Mouse (Mus musculus): ENCODE data around the gene Cd248. TPM values are rescaled to one million over a fixed set of nuclear protein-coding genes. Genes with fewer than 3 reads are reported as not detected.

Cd248 gene
- total and polyA plus RNA-seq, 2 experiments from 2014 or later: 7.8 to 24.4 TPM

GRCm38 (mm10) chr19:5060365-5061330 is 7.2 kb upstream of the Cd248 start:
- no peak for DNase-seq (ENCODE audit: low spot score)
- Histone ChIP-seq H3K4me3 (ENCODE audit: low read depth, low read length) (no peak overlapping the region), H3K4me2 (ENCODE audit: low read depth, low read length) (no peak overlapping the region), H3K9ac (replicated peaks; ENCODE audit: low read depth, low read length) (no peak overlapping the region), H3K36me3 (replicated peaks; ENCODE audit: control insufficient read depth, insufficient read depth, low read length) (no peaks in the 10 kb centered on the region), H3K27ac (ENCODE audit: low read depth) (0 out of 2 replicates have a peak overlapping the region, but pooled peaks have one; percentile 12), H3K9me3 (replicated peaks; ENCODE audit: control insufficient read depth, low read length) (no peaks in the 10 kb centered on the region), H3K27me3 (ENCODE audit: control insufficient read depth, insufficient read depth, low read length) (no peaks in the 10 kb centered on the region), H3K4me1 (ENCODE audit: control insufficient read depth, insufficient read depth) (peaks cover 16% of the 10 kb centered on the region; the same call in 1 of the 2 replicates)
- TF ChIP-seq EP300 (IDR thresholded peaks at IDR 0.05; ENCODE audit: low read depth) (no peak), CTCF (IDR thresholded peaks at IDR 0.05; ENCODE audit: low read depth) (no peak)
- WGBS: 44% methylated on average over 5 of the region's 5 CpGs
- no peak for ATAC-seq (ENCODE audit: insufficient read depth, low read depth)

- Histone ChIP-seq H3K9ac (replicated peaks; ENCODE audit: low read depth, low read length) (no peak overlapping the region), H3K27me3 (ENCODE audit: control insufficient read depth, insufficient read depth, low read length) (peaks cover 4% of the 10 kb centered on the region; the same call in 1 of the 2 replicates), H3K36me3 (replicated peaks; ENCODE audit: control insufficient read depth, insufficient read depth, low read length) (no peaks in the 10 kb centered on the region), H3K4me2 (ENCODE audit: low read depth, low read length) (no peak overlapping the region), H3K9me3 (replicated peaks; ENCODE audit: control insufficient read depth, low read length) (no peaks in the 10 kb centered on the region), H3K27ac (ENCODE audit: low read depth) (no peak overlapping the region), H3K4me1 (ENCODE audit: control insufficient read depth, insufficient read depth) (peaks cover 19% of the 10 kb centered on the region), H3K4me3 (ENCODE audit: low read depth, low read length) (no peak overlapping the region)
- ATAC-seq (ENCODE audit: insufficient read depth, low read depth): no peak
- WGBS: 75% methylated on average over 5 of the region's 5 CpGs
- no peak for DNase-seq (ENCODE audit: low spot score)
- TF ChIP-seq CTCF (IDR thresholded peaks at IDR 0.05; ENCODE audit: low read depth) (no peak), EP300 (IDR thresholded peaks at IDR 0.05; ENCODE audit: low read depth) (no peak)
Observed at GRCm38 (mm10) chr19:5062041-5062440, 5.8 kb upstream of the Cd248 start.

GRCm38 (mm10) chr19:5062446-5062845 is 5.4 kb upstream of the Cd248 start:
- Histone ChIP-seq H3K36me3 (replicated peaks; ENCODE audit: control insufficient read depth, insufficient read depth, low read length) (no peaks in the 10 kb centered on the region), H3K4me1 (ENCODE audit: control insufficient read depth, insufficient read depth) (peaks cover 24% of the 10 kb centered on the region), H3K9me3 (replicated peaks; ENCODE audit: control insufficient read depth, low read length) (no peaks in the 10 kb centered on the region), H3K9ac (replicated peaks; ENCODE audit: low read depth, low read length) (no peak overlapping the region), H3K4me2 (ENCODE audit: low read depth, low read length) (no peak overlapping the region), H3K27ac (ENCODE audit: low read depth) (no peak overlapping the region), H3K27me3 (ENCODE audit: control insufficient read depth, insufficient read depth, low read length) (peaks cover 6% of the 10 kb centered on the region; the same call in 1 of the 2 replicates), H3K4me3 (ENCODE audit: low read depth, low read length) (no peak overlapping the region)
- ATAC-seq (ENCODE audit: insufficient read depth, low read depth) (no peak), DNase-seq (ENCODE audit: low spot score) (no peak)
- TF ChIP-seq EP300 (IDR thresholded peaks at IDR 0.05; ENCODE audit: low read depth) (no peak), CTCF (IDR thresholded peaks at IDR 0.05; ENCODE audit: low read depth) (no peak)
- 58% methylated on average over 6 of the region's 6 CpGs for WGBS

GRCm38 (mm10) chr19:5065104-5065503 is 2.8 kb upstream of the Cd248 start:
- no peak for ATAC-seq (ENCODE audit: insufficient read depth, low read depth)
- no peaks in the 10 kb centered on the region for H3K36me3 ChIP-seq (replicated peaks; ENCODE audit: control insufficient read depth, insufficient read depth, low read length)
- no peak overlapping the region for H3K27ac ChIP-seq (ENCODE audit: low read depth)
- H3K4me2 ChIP-seq (ENCODE audit: low read depth, low read length): no peak overlapping the region
- peaks cover 20% of the 10 kb centered on the region for H3K4me1 ChIP-seq (ENCODE audit: control insufficient read depth, insufficient read depth)
- H3K9ac ChIP-seq (replicated peaks; ENCODE audit: low read depth, low read length): no peak overlapping the region
- 46% methylated on average over 7 of the region's 7 CpGs for WGBS
- DNase-seq (ENCODE audit: low spot score): no peak
- H3K27me3 ChIP-seq (ENCODE audit: control insufficient read depth, insufficient read depth, low read length): peaks cover 27% of the 10 kb centered on the region
- H3K4me3 ChIP-seq (ENCODE audit: low read depth, low read length): no peak overlapping the region
- no peaks in the 10 kb centered on the region for H3K9me3 ChIP-seq (replicated peaks; ENCODE audit: control insufficient read depth, low read length)
- no peak for TF ChIP-seq EP300 (IDR thresholded peaks at IDR 0.05; ENCODE audit: low read depth)
- TF ChIP-seq CTCF (IDR thresholded peaks at IDR 0.05; ENCODE audit: low read depth): no peak

- no peak for ATAC-seq (ENCODE audit: insufficient read depth, low read depth)
- H3K27me3 ChIP-seq (ENCODE audit: control insufficient read depth, insufficient read depth, low read length): peaks cover 38% of the 10 kb centered on the region
- H3K36me3 ChIP-seq (replicated peaks; ENCODE audit: control insufficient read depth, insufficient read depth, low read length): no peaks in the 10 kb centered on the region
- H3K9ac ChIP-seq (replicated peaks; ENCODE audit: low read depth, low read length): 0 out of 2 replicates have a peak overlapping the region, but pooled peaks have one; percentile 56
- peak overlapping the region; percentile 89 for H3K4me2 ChIP-seq (ENCODE audit: low read depth, low read length)
- 10% methylated on average over 15 of the region's 15 CpGs for WGBS
- H3K4me3 ChIP-seq (ENCODE audit: low read depth, low read length): peak overlapping the region; percentile 53
- H3K9me3 ChIP-seq (replicated peaks; ENCODE audit: control insufficient read depth, low read length): no peaks in the 10 kb centered on the region
- DNase-seq (ENCODE audit: low spot score): no peak
- peaks cover 21% of the 10 kb centered on the region for H3K4me1 ChIP-seq (ENCODE audit: control insufficient read depth, insufficient read depth)
- TF ChIP-seq CTCF (IDR thresholded peaks at IDR 0.05; ENCODE audit: low read depth) (no peak), EP300 (IDR thresholded peaks at IDR 0.05; ENCODE audit: low read depth) (no peak)
- H3K27ac ChIP-seq (ENCODE audit: low read depth): peak overlapping the region; percentile 66
Observed at GRCm38 (mm10) chr19:5067040-5067799, 658 bp upstream of the Cd248 start.
